Mouse (Mus musculus): ENCODE results near the gene Tanc2. TPM values are rescaled to one million over a fixed set of nuclear protein-coding genes. Genes with fewer than 3 reads are reported as not detected.

Tanc2 gene
- polyA plus RNA-seq, 2 experiments, result 0.66 to 0.89 TPM

DNA sequence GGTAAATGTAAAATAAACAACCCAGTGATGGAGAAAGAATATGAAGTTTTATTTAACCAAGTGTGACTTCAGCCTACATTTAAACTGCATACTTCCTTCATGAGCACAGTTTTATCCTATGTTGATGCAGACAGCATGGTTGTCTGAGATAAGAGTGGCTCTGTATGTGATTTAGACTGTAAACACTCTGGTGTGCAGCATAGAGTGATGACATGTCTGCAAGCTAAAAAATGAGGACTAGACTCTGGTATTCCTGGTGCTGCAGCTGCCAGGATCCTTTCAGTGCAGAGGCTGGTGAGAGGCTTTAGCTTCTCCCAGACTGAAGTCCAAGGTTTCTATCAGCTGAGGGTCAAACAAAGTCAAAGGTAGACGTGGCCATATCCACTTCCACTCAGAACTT is 297.5 kb downstream of the Tanc2 start:
- Histone ChIP-seq H3K27ac (no peak overlapping the region), H3K27me3 (ENCODE audit: control insufficient read depth, insufficient read depth, low read length) (no peaks in the 10 kb centered on the region), H3K36me3 (replicated peaks; ENCODE audit: control insufficient read depth, insufficient read depth, low read depth) (no peaks in the 10 kb centered on the region), H3K4me3 (ENCODE audit: insufficient read depth in 1 of 2, low read depth in 2 of 2, low read length in 2 of 2) (no peak overlapping the region), H3K4me1 (replicated peaks; ENCODE audit: control insufficient read depth in 2 of 2, insufficient read depth in 2 of 2, low read length in 1 of 2) (peaks cover 0 to 5% of the 10 kb centered on the region in 2 experiments; a peak in 2 of 4 replicates), H3K4me2 (ENCODE audit: low read depth) (no peak overlapping the region), H3K9me3 (ENCODE audit: control insufficient read depth, low read length) (no peaks in the 10 kb centered on the region), H3K9ac (replicated peaks) (no peak overlapping the region)
- 50% methylated on average over 1 of the region's 1 CpGs for WGBS (ENCODE audit: insufficient replicate concordance)
- ATAC-seq (ENCODE audit: insufficient read depth), result no peak
- no peak for DNase-seq (ENCODE audit: low read depth in 3 of 3, low spot score in 3 of 3)
- TF ChIP-seq EP300 (IDR thresholded peaks at IDR 0.05; ENCODE audit: low read depth) (no peak), CTCF (IDR thresholded peaks at IDR 0.05; ENCODE audit: low read depth) (no peak)

DNA sequence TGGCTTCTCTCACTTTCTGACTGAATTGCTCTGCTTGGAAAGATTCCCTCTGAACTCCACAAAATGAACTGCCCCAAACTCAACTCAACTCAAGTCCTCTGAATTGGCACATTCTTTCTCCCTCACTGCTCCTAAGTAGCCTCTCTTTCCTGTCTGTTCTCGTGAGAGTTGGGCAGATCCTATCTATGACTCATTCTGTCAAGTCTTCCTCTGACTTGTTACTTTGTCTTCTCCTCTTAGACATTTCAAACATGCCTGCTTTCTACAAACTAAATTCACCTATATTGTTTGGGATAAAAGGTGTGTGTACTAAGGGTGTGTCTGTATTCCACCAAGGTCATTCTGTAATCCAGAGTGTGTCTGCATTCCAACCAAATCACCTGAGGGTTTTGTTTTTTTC is 309.4 kb downstream of the Tanc2 start:
- DNase-seq (ENCODE audit: low read depth in 3 of 3, low spot score in 3 of 3) (no peak), ATAC-seq (ENCODE audit: insufficient read depth) (no peak)
- no peaks in the 10 kb centered on the region for H3K36me3 ChIP-seq (replicated peaks; ENCODE audit: control insufficient read depth, insufficient read depth, low read depth)
- H3K27me3 ChIP-seq (ENCODE audit: control insufficient read depth, insufficient read depth, low read length), result no peaks in the 10 kb centered on the region
- no peaks in the 10 kb centered on the region for H3K9me3 ChIP-seq (ENCODE audit: control insufficient read depth, low read length)
- TF ChIP-seq CTCF (IDR thresholded peaks at IDR 0.05; ENCODE audit: low read depth), result no peak
- no peak for TF ChIP-seq EP300 (IDR thresholded peaks at IDR 0.05; ENCODE audit: low read depth)
- H3K27ac ChIP-seq, result no peak overlapping the region
- no peak overlapping the region for H3K4me2 ChIP-seq (ENCODE audit: low read depth)
- H3K4me3 ChIP-seq (ENCODE audit: insufficient read depth in 1 of 2, low read depth in 2 of 2, low read length in 2 of 2), result no peak overlapping the region
- WGBS (ENCODE audit: insufficient replicate concordance), result 21% methylated on average over 1 of the region's 1 CpGs
- no peaks in the 10 kb centered on the region for H3K4me1 ChIP-seq (replicated peaks; ENCODE audit: control insufficient read depth in 2 of 2, insufficient read depth in 2 of 2, low read length in 1 of 2)
- H3K9ac ChIP-seq (replicated peaks), result no peak overlapping the region

DNA sequence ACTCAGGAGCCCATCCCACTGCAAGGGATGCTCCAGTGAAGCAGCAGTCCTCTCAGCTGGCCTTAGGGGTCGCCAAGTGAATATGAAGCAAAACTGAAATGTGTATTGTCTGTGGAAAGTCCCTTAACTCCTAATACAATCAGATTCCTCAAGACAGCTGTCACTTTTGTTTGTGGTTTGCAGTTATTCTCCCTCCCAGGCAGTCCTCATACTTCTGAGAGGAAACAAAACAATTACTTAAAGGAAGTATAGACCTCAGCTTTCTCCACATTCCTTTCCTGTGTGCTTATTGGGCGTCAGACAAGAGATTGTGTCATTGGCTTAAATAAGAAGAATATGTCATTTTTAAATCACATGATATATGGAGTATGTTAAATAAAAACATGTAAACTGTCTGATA is 311.7 kb downstream of the Tanc2 start:
- H3K27me3 ChIP-seq (ENCODE audit: control insufficient read depth, insufficient read depth, low read length), result no peaks in the 10 kb centered on the region
- H3K4me1 ChIP-seq (replicated peaks; ENCODE audit: control insufficient read depth in 2 of 2, insufficient read depth in 2 of 2, low read length in 1 of 2), result 0 out of 4 replicates have a peak, but pooled peaks cover 0 to 2% of the 10 kb centered on the region in 2 experiments
- 37% methylated on average over 2 of the region's 2 CpGs for WGBS (ENCODE audit: insufficient replicate concordance)
- H3K9ac ChIP-seq (replicated peaks), result no peak overlapping the region
- ATAC-seq (ENCODE audit: insufficient read depth) (no peak), DNase-seq (ENCODE audit: low read depth in 3 of 3, low spot score in 3 of 3) (no peak)
- TF ChIP-seq EP300 (IDR thresholded peaks at IDR 0.05; ENCODE audit: low read depth) (no peak), CTCF (IDR thresholded peaks at IDR 0.05; ENCODE audit: low read depth) (no peak)
- H3K4me2 ChIP-seq (ENCODE audit: low read depth), result no peak overlapping the region
- no peaks in the 10 kb centered on the region for H3K9me3 ChIP-seq (ENCODE audit: control insufficient read depth, low read length)
- H3K27ac ChIP-seq, result no peak overlapping the region
- no peaks in the 10 kb centered on the region for H3K36me3 ChIP-seq (replicated peaks; ENCODE audit: control insufficient read depth, insufficient read depth, low read depth)
- H3K4me3 ChIP-seq (ENCODE audit: insufficient read depth in 1 of 2, low read depth in 2 of 2, low read length in 2 of 2), result no peak overlapping the region

DNA sequence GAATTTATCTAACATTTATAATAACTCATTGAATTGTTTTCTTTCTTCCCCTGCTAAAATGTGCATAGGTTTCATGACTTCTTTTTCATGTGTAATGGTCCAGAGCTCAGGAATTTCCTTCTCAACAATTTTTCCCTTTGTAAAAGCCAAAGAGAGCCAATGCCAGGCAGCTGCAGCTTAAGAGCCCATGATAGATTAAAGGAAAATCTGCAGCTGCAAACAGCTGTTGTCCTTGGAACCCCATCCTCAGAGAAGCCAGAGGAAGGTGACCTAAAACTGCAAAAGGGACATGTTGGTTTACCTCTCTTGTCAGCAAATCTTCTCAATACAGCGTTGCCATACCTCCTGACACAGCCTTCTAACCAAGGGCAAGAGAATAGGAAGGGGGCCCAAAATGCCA is 313.2 kb downstream of the Tanc2 start:
- no peaks in the 10 kb centered on the region for H3K36me3 ChIP-seq (replicated peaks; ENCODE audit: control insufficient read depth, insufficient read depth, low read depth)
- DNase-seq (ENCODE audit: low read depth in 3 of 3, low spot score in 3 of 3), result no peak
- H3K27ac ChIP-seq, result no peak overlapping the region
- H3K9ac ChIP-seq (replicated peaks), result no peak overlapping the region
- TF ChIP-seq EP300 (IDR thresholded peaks at IDR 0.05; ENCODE audit: low read depth), result no peak
- no peak for TF ChIP-seq CTCF (IDR thresholded peaks at IDR 0.05; ENCODE audit: low read depth)
- no peaks in the 10 kb centered on the region for H3K9me3 ChIP-seq (ENCODE audit: control insufficient read depth, low read length)
- no peak overlapping the region for H3K4me2 ChIP-seq (ENCODE audit: low read depth)
- 65% methylated on average over 1 of the region's 1 CpGs for WGBS (ENCODE audit: insufficient replicate concordance)
- H3K27me3 ChIP-seq (ENCODE audit: control insufficient read depth, insufficient read depth, low read length), result no peaks in the 10 kb centered on the region
- H3K4me3 ChIP-seq (ENCODE audit: insufficient read depth in 1 of 2, low read depth in 2 of 2, low read length in 2 of 2), result no peak overlapping the region
- 0 out of 4 replicates have a peak, but pooled peaks cover 0 to 2% of the 10 kb centered on the region in 2 experiments for H3K4me1 ChIP-seq (replicated peaks; ENCODE audit: control insufficient read depth in 2 of 2, insufficient read depth in 2 of 2, low read length in 1 of 2)
- ATAC-seq (ENCODE audit: insufficient read depth), result no peak

DNA sequence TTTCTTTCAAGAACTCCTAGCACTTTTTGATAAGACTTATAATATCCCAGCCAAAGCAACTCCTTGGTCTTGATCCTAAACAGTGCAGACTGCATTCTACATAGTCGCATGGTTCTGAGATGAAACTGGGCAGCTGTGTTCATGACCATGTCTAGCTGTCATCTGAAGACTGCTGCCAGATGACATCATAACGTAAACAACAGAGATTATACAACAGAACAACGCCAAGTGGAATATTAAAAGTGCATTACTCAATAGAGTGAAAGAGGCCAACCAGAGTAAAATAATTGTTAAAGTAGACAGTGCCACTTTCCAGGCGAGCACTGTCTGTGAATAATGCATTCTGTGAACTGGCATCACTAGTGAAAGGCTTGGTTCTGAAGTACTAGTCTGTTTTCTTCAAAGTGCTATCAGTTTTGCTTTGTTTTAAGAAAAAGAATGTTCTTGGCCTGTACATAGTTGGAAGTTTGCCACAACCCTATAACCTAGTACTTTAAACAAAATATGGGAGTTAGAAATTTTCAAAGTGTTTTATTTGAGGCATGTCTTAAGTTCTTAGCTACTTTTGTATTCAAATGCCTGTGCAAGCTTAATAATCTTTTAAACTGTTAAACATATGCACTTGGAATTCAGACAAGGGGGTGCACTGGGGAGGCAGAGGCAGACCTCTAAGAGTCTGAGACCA is 315.9 kb downstream of the Tanc2 start:
- TF ChIP-seq EP300 (IDR thresholded peaks at IDR 0.05; ENCODE audit: low read depth) (no peak), CTCF (IDR thresholded peaks at IDR 0.05; ENCODE audit: low read depth) (no peak)

More for the DNA sequence above, 315.9 kb downstream of the Tanc2 start:
- Histone ChIP-seq H3K4me3 (ENCODE audit: insufficient read depth in 1 of 2, low read depth in 2 of 2, low read length in 2 of 2) (no peak overlapping the region), H3K9me3 (ENCODE audit: control insufficient read depth, low read length) (no peaks in the 10 kb centered on the region), H3K9ac (replicated peaks) (no peak overlapping the region), H3K4me1 (replicated peaks; ENCODE audit: control insufficient read depth in 2 of 2, insufficient read depth in 2 of 2, low read length in 1 of 2) (0 out of 4 replicates have a peak, but pooled peaks cover 0 to 2% of the 10 kb centered on the region in 2 experiments), H3K27ac (no peak overlapping the region), H3K27me3 (ENCODE audit: control insufficient read depth, insufficient read depth, low read length) (no peaks in the 10 kb centered on the region), H3K4me2 (ENCODE audit: low read depth) (no peak overlapping the region), H3K36me3 (replicated peaks; ENCODE audit: control insufficient read depth, insufficient read depth, low read depth) (no peaks in the 10 kb centered on the region)
- WGBS (ENCODE audit: insufficient replicate concordance), result 49% methylated on average over 4 of the region's 4 CpGs
- ATAC-seq (ENCODE audit: insufficient read depth) (no peak), DNase-seq (ENCODE audit: low read depth in 3 of 3, low spot score in 3 of 3) (no peak)

All from liver, embryonic 14.5 days (tissue).